32 mouse cellular contexts compared by ENCODE assay signal in genomic region chr1:59924411-59924810, GRCm38 (mm10).
"Had no signal": no experiment of that assay in that cellular context is flagged by ENCODE, and none has a peak within 500 bp of the region (broad histone marks: within the 10 kb centered on the region; RNA-seq: fewer than 3 reads in every experiment).

No protein-coding gene starts in this region.

- H3K9me3 ChIP-seq: limb, embryonic 10.5 days; limb, embryonic 12.5 days; limb, embryonic 13.5 days; limb, embryonic 15.5 days; liver, embryonic 12.5 days; liver, embryonic 13.5 days; liver, embryonic 15.5 days; lung, embryonic 15.5 days; midbrain, embryonic 10.5 days; midbrain, embryonic 12.5 days; midbrain, embryonic 13.5 days; midbrain, embryonic 15.5 days; neural tube, embryonic 12.5 days; neural tube, embryonic 13.5 days had no signal

- H3K27ac ChIP-seq: limb, embryonic 10.5 days; limb, embryonic 12.5 days; limb, embryonic 13.5 days; limb, embryonic 15.5 days; liver, embryonic 12.5 days; liver, embryonic 13.5 days; liver, embryonic 14.5 days; liver, embryonic 15.5 days; lung, embryonic 15.5 days; macrophage; midbrain, embryonic 10.5 days; midbrain, embryonic 12.5 days; midbrain, embryonic 13.5 days; midbrain, embryonic 15.5 days; neural tube, embryonic 12.5 days; neural tube, embryonic 13.5 days had no signal

- H3K36me3 ChIP-seq: limb, embryonic 12.5 days; limb, embryonic 13.5 days; limb, embryonic 15.5 days; liver, embryonic 12.5 days; liver, embryonic 13.5 days; liver, embryonic 15.5 days; lung, embryonic 15.5 days; midbrain, embryonic 10.5 days; midbrain, embryonic 12.5 days; midbrain, embryonic 13.5 days; midbrain, embryonic 15.5 days; neural tube, embryonic 12.5 days; neural tube, embryonic 13.5 days had no signal

- ATAC-seq: liver, embryonic 12.5 days; liver, postnatal 0 days; midbrain, embryonic 13.5 days; midbrain, embryonic 15.5 days; midbrain, embryonic 16.5 days had no signal

- H3K4me1 ChIP-seq: limb, embryonic 12.5 days; limb, embryonic 13.5 days; midbrain, embryonic 12.5 days; midbrain, embryonic 13.5 days; neural tube, embryonic 13.5 days had no signal

- DNase-seq: left cerebral cortex, postnatal 4 days; liver; liver, embryonic 13.5 days; liver, postnatal 0 days; lung, adult 18-20 months; lung, adult 2 months; lung, embryonic 14.5 days; lung, postnatal 10 days; lung, postnatal 14 days; lung, postnatal 36 days; lung, postnatal 4 days; midbrain, embryonic 14.5 days had no signal

- H3K4me2 ChIP-seq: limb, embryonic 12.5 days; limb, embryonic 13.5 days; limb, embryonic 15.5 days; liver, embryonic 11.5 days; liver, embryonic 12.5 days; liver, embryonic 13.5 days; liver, embryonic 15.5 days; lung, embryonic 14.5 days; lung, embryonic 15.5 days; midbrain, embryonic 11.5 days; midbrain, embryonic 12.5 days; midbrain, embryonic 13.5 days; midbrain, embryonic 15.5 days; neural tube, embryonic 12.5 days; neural tube, embryonic 13.5 days had no signal

- H3K27me3 ChIP-seq: limb, embryonic 12.5 days; limb, embryonic 13.5 days; limb, embryonic 15.5 days; liver, embryonic 12.5 days; liver, embryonic 13.5 days; liver, embryonic 15.5 days; lung, embryonic 15.5 days; megakaryocyte, embryonic 14.5 days; midbrain, embryonic 12.5 days; midbrain, embryonic 13.5 days; midbrain, embryonic 15.5 days; neural tube, embryonic 12.5 days; neural tube, embryonic 13.5 days had no signal

- H3K4me3 ChIP-seq: limb, embryonic 10.5 days; limb, embryonic 12.5 days; limb, embryonic 13.5 days; limb, embryonic 15.5 days; liver, embryonic 12.5 days; liver, embryonic 13.5 days; liver, embryonic 15.5 days; lung, embryonic 15.5 days; megakaryocyte, embryonic 14.5 days; midbrain, embryonic 10.5 days; midbrain, embryonic 12.5 days; midbrain, embryonic 13.5 days; midbrain, embryonic 15.5 days; myocyte; neural tube, embryonic 12.5 days; neural tube, embryonic 13.5 days had no signal

- H3K9ac ChIP-seq: limb, embryonic 12.5 days; limb, embryonic 13.5 days; limb, embryonic 15.5 days; liver, embryonic 12.5 days; liver, embryonic 13.5 days; liver, embryonic 14.5 days; liver, embryonic 15.5 days; liver, postnatal 0 days; lung, embryonic 14.5 days; lung, embryonic 15.5 days; midbrain, embryonic 12.5 days; midbrain, embryonic 13.5 days; midbrain, embryonic 15.5 days; neural tube, embryonic 12.5 days; neural tube, embryonic 13.5 days had no signal
